Mouse (Mus musculus) right cerebral cortex, postnatal 36 days (tissue): ENCODE measurements around the gene Slc15a1.
"Not testable (repeated sequence)": the region's sequence is repeated elsewhere in the genome, so short reads cannot be mapped to it uniquely, and the experiment has no call there.

Source experiments
- DNase-seq, 2 experiments: peaks; one replicate each; pipeline ENCODE4 v3.0.0; 2022; ENCODE audit warnings: low spot score in 2 of 2, mixed read lengths in 1 of 2

Slc15a1 gene

GRCm38 (mm10) chr14:121413726-121414125 is 91.3 kb downstream of the Slc15a1 start:
- DNase-seq: not testable (repeated sequence)
